31 mouse cellular contexts compared by ENCODE assay signal in genomic region chr12:99540201-99540600, GRCm38 (mm10). TPM values are rescaled to one million over a fixed set of nuclear protein-coding genes. Genes with fewer than 3 reads are reported as not detected.
DNase-seq lines count a peak whose midpoint lies in the region; ATAC-seq and TF ChIP-seq lines count a peak whose summit lies in the region.
"Had no signal": no experiment of that assay in that cellular context is flagged by ENCODE, and none has a peak within 500 bp of the region (broad histone marks: within the 10 kb centered on the region; RNA-seq: fewer than 3 reads in every experiment).

No protein-coding gene starts in this region.

- H3K9ac ChIP-seq in limb, embryonic 15.5 days, result no peak overlapping the region
- H3K9ac ChIP-seq in MEL (ENCODE audit: control insufficient read depth, low read depth, low read length, poor library complexity, severe bottlenecking), result no peak overlapping the region
- H3K9ac ChIP-seq: embryonic facial prominence, embryonic 12.5 days; hindbrain, embryonic 15.5 days; liver, embryonic 14.5 days; midbrain, embryonic 12.5 days; neural tube, embryonic 12.5 days had no signal

- no peak for TF ChIP-seq EP300 in MEL (IDR thresholded peaks at IDR 0.05; ENCODE audit: low read depth in 1 of 2, low read length in 2 of 2)

- H3K4me2 ChIP-seq in limb, embryonic 15.5 days, result no peak overlapping the region
- H3K4me2 ChIP-seq: embryonic facial prominence, embryonic 12.5 days; hindbrain, embryonic 15.5 days; midbrain, embryonic 12.5 days; neural tube, embryonic 12.5 days had no signal

- no peak for DNase-seq in limb, embryonic 10.5 days (ENCODE audit: low spot score)
- peak; percentile 34 for DNase-seq in MEL (ENCODE audit: low read depth, low spot score)
- peak; percentile 33 for DNase-seq in testis, postnatal 10 days (ENCODE audit: low spot score)
- no peak for DNase-seq in spleen, postnatal 4 days (ENCODE audit: low spot score in 2 of 2)
- no peak for DNase-seq in thymus, postnatal 25 days
- DNase-seq: adrenal gland, postnatal 10 days; cerebellum, adult 11 months; cerebellum, adult 9-11 months; embryo, embryonic 11 days; gastrocnemius, adult 2 months; heart, postnatal 14 days; kidney, adult 18-20 months; kidney, postnatal 4 days; liver; lung, adult 2 months; lung, postnatal 4 days; right cerebral cortex, adult 18-20 months; thymus, adult 18-20 months; thymus, postnatal 36 days had no signal

- ATAC-seq in limb, embryonic 15.5 days (ENCODE audit: insufficient number of reproducible peaks, low FRiP score, low TSS enrichment, low read depth), result no peak
- ATAC-seq: forebrain, embryonic 14.5 days had no signal

- no peak overlapping the region for H3K4me3 ChIP-seq in limb, embryonic 15.5 days
- no peak overlapping the region for H3K4me3 ChIP-seq in limb, embryonic 10.5 days
- no peak overlapping the region for H3K4me3 ChIP-seq in E14TG2a.4 (replicated peaks; ENCODE audit: low read length)
- no peak overlapping the region for H3K4me3 ChIP-seq in MEL (ENCODE audit: control insufficient read depth in 1 of 2, insufficient read depth in 1 of 2, low read depth in 2 of 2, low read length in 2 of 2)
- H3K4me3 ChIP-seq: embryonic facial prominence, embryonic 12.5 days; gastrocnemius, adult 2 months; hindbrain, embryonic 10.5 days; hindbrain, embryonic 15.5 days; megakaryocyte, embryonic 14.5 days; midbrain, embryonic 12.5 days; myocyte; neural tube, embryonic 12.5 days had no signal

- TF ChIP-seq RAD21 in MEL (IDR thresholded peaks at IDR 0.05; ENCODE audit: low read depth, low read length), result peak; percentile 20

- H3K27ac ChIP-seq in limb, embryonic 15.5 days, result 0 out of 2 replicates have a peak overlapping the region, but pooled peaks have one; percentile 38
- no peak overlapping the region for H3K27ac ChIP-seq in limb, embryonic 10.5 days
- H3K27ac ChIP-seq in MEL (ENCODE audit: control insufficient read depth, low read depth, low read length), result no peak overlapping the region
- H3K27ac ChIP-seq: embryonic facial prominence, embryonic 12.5 days; gastrocnemius, adult 2 months; hindbrain, embryonic 10.5 days; hindbrain, embryonic 15.5 days; liver, embryonic 14.5 days; midbrain, embryonic 12.5 days; neural tube, embryonic 12.5 days had no signal

- no peaks in the 10 kb centered on the region for H3K4me1 ChIP-seq in limb, embryonic 15.5 days
- no peaks in the 10 kb centered on the region for H3K4me1 ChIP-seq in limb, embryonic 10.5 days
- no peaks in the 10 kb centered on the region for H3K4me1 ChIP-seq in E14TG2a.4 (replicated peaks; ENCODE audit: low read depth, low read length)
- H3K4me1 ChIP-seq in MEL (ENCODE audit: control insufficient read depth in 1 of 2, insufficient read depth in 2 of 2, low read length in 2 of 2), result no peaks in the 10 kb centered on the region
- H3K4me1 ChIP-seq: embryonic facial prominence, embryonic 12.5 days; hindbrain, embryonic 10.5 days; hindbrain, embryonic 15.5 days; midbrain, embryonic 12.5 days; neural tube, embryonic 12.5 days had no signal

- TF ChIP-seq CTCF in E14TG2a.4 (conservative IDR thresholded peaks at IDR 0.05; ENCODE audit: low read length), result peak; percentile 46
- peak; percentile 22 to 43 (median 36); a peak in 4 of 6 replicates for TF ChIP-seq CTCF in MEL (IDR thresholded peaks at IDR 0.05 in 2 of 3, conservative IDR thresholded peaks at IDR 0.05 in 1 of 3; ENCODE audit: control insufficient read depth in 1 of 3, insufficient read depth in 1 of 3, low read depth in 2 of 3, low read length in 3 of 3, poor library complexity in 1 of 3, severe bottlenecking in 1 of 3)

- TF ChIP-seq POLR2A in MEL (IDR thresholded peaks at IDR 0.05; ENCODE audit: control insufficient read depth in 1 of 2, insufficient read depth in 1 of 2, low read depth in 1 of 2, low read length in 2 of 2, poor library complexity in 1 of 2), result no peak

- H3K79me2 ChIP-seq in MEL (ENCODE audit: control insufficient read depth, insufficient read depth, low read length, poor library complexity), result no peaks in the 10 kb centered on the region

- WGBS in limb, embryonic 15.5 days, result 88% methylated on average over 4 of the region's 4 CpGs
- WGBS in limb, embryonic 10.5 days, result 91% methylated on average over 4 of the region's 4 CpGs

- no peaks in the 10 kb centered on the region for H3K27me3 ChIP-seq in limb, embryonic 15.5 days
- H3K27me3 ChIP-seq in limb, embryonic 10.5 days (ENCODE audit: low read depth, poor library complexity, severe bottlenecking), result no peaks in the 10 kb centered on the region
- H3K27me3 ChIP-seq in E14TG2a.4 (ENCODE audit: insufficient read depth, low read length) (no peaks in the 10 kb centered on the region), MEL (ENCODE audit: control insufficient read depth in 1 of 2, insufficient read depth in 2 of 2, low read length in 2 of 2) (no peaks in the 10 kb centered on the region)
- H3K27me3 ChIP-seq: CH12.LX; embryonic facial prominence, embryonic 12.5 days; hindbrain, embryonic 15.5 days; megakaryocyte, embryonic 14.5 days; midbrain, embryonic 12.5 days; neural tube, embryonic 12.5 days had no signal

- no peaks in the 10 kb centered on the region for H3K9me3 ChIP-seq in limb, embryonic 15.5 days
- H3K9me3 ChIP-seq in limb, embryonic 10.5 days (replicated peaks), result peaks cover 5% of the 10 kb centered on the region; the same call in 1 of the 2 replicates
- H3K9me3 ChIP-seq in E14TG2a.4 (ENCODE audit: low read length) (peaks cover 9% of the 10 kb centered on the region; the same call in 1 of the 2 replicates), MEL (replicated peaks; ENCODE audit: insufficient read depth, low read length) (no peaks in the 10 kb centered on the region)
- H3K9me3 ChIP-seq: hindbrain, embryonic 15.5 days had no signal

- no peaks in the 10 kb centered on the region for H3K36me3 ChIP-seq in limb, embryonic 15.5 days
- peaks cover 16% of the 10 kb centered on the region for H3K36me3 ChIP-seq in limb, embryonic 10.5 days
- no peaks in the 10 kb centered on the region for H3K36me3 ChIP-seq in E14TG2a.4 (ENCODE audit: insufficient read depth, low read length)
- H3K36me3 ChIP-seq in MEL (ENCODE audit: control insufficient read depth in 1 of 2, insufficient read depth in 2 of 2, low read length in 2 of 2), result peaks cover 0 to 8% of the 10 kb centered on the region in 2 experiments; a peak in 2 of 4 replicates
- H3K36me3 ChIP-seq: hindbrain, embryonic 15.5 days; neural tube, embryonic 12.5 days had no signal

TF ChIP-seq in MEL, 35 proteins besides CTCF, POLR2A, EP300 and RAD21:
- peak; percentile 23 for TF ChIP-seq SMC3 (IDR thresholded peaks at IDR 0.05; ENCODE audit: low read depth, low read length)
- TF ChIP-seq TCF12 (IDR thresholded peaks at IDR 0.05; ENCODE audit: low read depth, low read length), result no peak
- TF ChIP-seq SIN3A (IDR thresholded peaks at IDR 0.05; ENCODE audit: low read length), result no peak
- TF ChIP-seq ETS1 (IDR thresholded peaks at IDR 0.05; ENCODE audit: low read depth, low read length), result no peak
- TF ChIP-seq NELFE (IDR thresholded peaks at IDR 0.05; ENCODE audit: low read depth, low read length), result no peak
- TF ChIP-seq ZC3H11A (IDR thresholded peaks at IDR 0.05; ENCODE audit: low read depth, low read length), result no peak
- TF ChIP-seq ZNF384 (IDR thresholded peaks at IDR 0.05; ENCODE audit: low read depth, low read length), result no peak

RNA-seq across cellular contexts. Expression of gene Foxn3, which starts 23.2 kb away (rescaled TPM):
- 101 and 110 TPM in 2 replicates for polyA plus RNA-seq in limb, embryonic 15.5 days (2015; fragmentation: Nextera tagmentation; extraction: Ambion mirVana)
- polyA plus RNA-seq in limb, embryonic 10.5 days (2016; fragmentation: Nextera tagmentation; extraction: Ambion mirVana), result 57.6 and 68.8 TPM in 2 replicates
- 22.8 and 23.1 TPM in 2 replicates for total RNA-seq in MEL (2012; rRNA removed)
- polyA plus RNA-seq in MEL (2012; ENCODE audit: insufficient read depth in 1 of 2, insufficient read length in 2 of 2, low read depth in 1 of 2, low replicate concordance in 2 of 2, missing spikeins in 1 of 2), result 10 to 100 TPM in 1 of 2 experiments, not detected in 1; 15.5 TPM

Comparison
In these comparisons a context has a peak if more than half of its experiments do, and no peak if none do; other contexts are left out.
1. DNase-seq: peak in MEL (single experiment) and testis, postnatal 10 days (single experiment); none in limb, embryonic 10.5 days (single experiment), spleen, postnatal 4 days (0 of 2) and thymus, postnatal 25 days (single experiment).